Mouse (Mus musculus): ENCODE data around the gene Exoc2. TPM values are rescaled to one million over a fixed set of nuclear protein-coding genes. Genes with fewer than 3 reads are reported as not detected.

Exoc2 gene
- polyA plus RNA-seq, 1 experiment from 2014 or later, result 32.0 TPM

DNA sequence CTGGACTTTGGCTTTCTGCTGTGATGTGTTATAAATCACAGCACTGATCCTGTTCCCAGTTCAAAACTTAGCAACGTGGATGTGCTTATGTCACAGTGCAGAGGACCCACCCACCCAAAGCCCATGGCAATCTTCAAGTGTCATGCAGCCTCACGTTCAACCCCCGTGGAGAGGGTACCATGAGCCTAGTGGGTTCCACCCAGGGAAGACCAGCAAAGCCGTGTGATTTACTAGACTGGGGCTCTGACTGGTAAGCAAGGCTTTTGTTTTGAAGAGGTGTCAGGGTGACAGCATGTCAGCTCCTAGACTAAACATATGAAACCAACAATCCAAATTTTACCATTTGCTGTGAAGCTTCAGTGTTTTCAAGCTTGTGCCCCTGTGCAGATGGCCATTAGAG is 132.6 kb downstream of the Exoc2 start:
- Histone ChIP-seq H3K4me2 (no peak overlapping the region), H3K27ac (no peak overlapping the region), H3K9ac (no peak overlapping the region), H3K27me3 (no peaks in the 10 kb centered on the region), H3K36me3 (peaks cover 17% of the 10 kb centered on the region), H3K4me3 (no peak overlapping the region), H3K9me3 (no peaks in the 10 kb centered on the region), H3K4me1 (no peaks in the 10 kb centered on the region)
- WGBS, result 72% methylated on average over 4 of the region's 4 CpGs
- no peak for ATAC-seq (ENCODE audit: insufficient number of reproducible peaks, insufficient read depth, low FRiP score, low TSS enrichment, low read depth)

DNA sequence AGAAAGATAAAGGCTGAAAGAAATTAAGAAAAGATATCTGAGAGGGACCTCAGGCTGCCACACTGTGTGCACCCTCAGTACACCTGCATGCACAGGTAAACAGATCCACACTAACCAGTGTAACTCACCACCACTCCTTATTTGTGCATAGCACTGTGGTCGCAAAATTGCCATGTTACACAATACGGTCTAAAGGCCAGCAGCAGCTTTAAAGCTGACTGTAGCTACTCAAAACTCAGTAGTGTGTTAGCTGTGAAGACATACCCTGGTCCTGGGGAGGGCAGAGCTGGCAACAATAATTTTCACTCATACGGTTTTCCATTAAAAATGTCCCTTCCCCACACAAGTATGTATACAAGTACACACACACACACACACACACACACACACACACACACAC is 133.2 kb downstream of the Exoc2 start:
- H3K9me3 ChIP-seq, result no peaks in the 10 kb centered on the region
- H3K4me1 ChIP-seq, result no peaks in the 10 kb centered on the region
- H3K27ac ChIP-seq, result no peak overlapping the region
- H3K9ac ChIP-seq, result no peak overlapping the region
- no peak for ATAC-seq (ENCODE audit: insufficient number of reproducible peaks, insufficient read depth, low FRiP score, low TSS enrichment, low read depth)
- H3K36me3 ChIP-seq, result peaks cover 17% of the 10 kb centered on the region
- 85% methylated on average over 3 of the region's 3 CpGs for WGBS
- H3K4me3 ChIP-seq, result no peak overlapping the region
- no peak overlapping the region for H3K4me2 ChIP-seq
- no peaks in the 10 kb centered on the region for H3K27me3 ChIP-seq

DNA sequence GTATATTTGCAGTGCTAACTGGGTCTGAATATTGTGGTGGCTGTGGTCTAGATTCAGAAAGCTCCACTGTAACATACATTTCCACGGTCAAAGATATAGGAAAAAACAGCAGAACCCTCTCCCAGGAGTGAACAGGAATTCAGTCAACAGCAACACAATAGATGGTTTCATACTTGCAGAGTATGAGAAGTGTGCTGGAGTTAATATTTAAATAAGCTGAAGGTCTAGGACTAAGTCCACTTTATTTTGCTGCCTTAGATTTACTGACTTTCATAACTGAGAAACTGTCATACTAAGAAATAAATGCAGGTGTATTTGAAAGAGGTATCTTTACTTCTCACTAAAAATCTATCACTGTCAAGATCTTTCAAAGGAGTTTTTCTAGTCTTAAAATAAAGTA is 137.6 kb downstream of the Exoc2 start:
- Histone ChIP-seq H3K27me3 (no peaks in the 10 kb centered on the region), H3K4me1 (no peaks in the 10 kb centered on the region), H3K36me3 (peaks cover 4% of the 10 kb centered on the region; the same call in 1 of the 2 replicates), H3K9ac (no peak overlapping the region), H3K4me2 (no peak overlapping the region), H3K27ac (no peak overlapping the region), H3K4me3 (no peak overlapping the region), H3K9me3 (no peaks in the 10 kb centered on the region)
- no peak for ATAC-seq (ENCODE audit: insufficient number of reproducible peaks, insufficient read depth, low FRiP score, low TSS enrichment, low read depth)
- WGBS, result 83% methylated on average over 1 of the region's 1 CpGs

DNA sequence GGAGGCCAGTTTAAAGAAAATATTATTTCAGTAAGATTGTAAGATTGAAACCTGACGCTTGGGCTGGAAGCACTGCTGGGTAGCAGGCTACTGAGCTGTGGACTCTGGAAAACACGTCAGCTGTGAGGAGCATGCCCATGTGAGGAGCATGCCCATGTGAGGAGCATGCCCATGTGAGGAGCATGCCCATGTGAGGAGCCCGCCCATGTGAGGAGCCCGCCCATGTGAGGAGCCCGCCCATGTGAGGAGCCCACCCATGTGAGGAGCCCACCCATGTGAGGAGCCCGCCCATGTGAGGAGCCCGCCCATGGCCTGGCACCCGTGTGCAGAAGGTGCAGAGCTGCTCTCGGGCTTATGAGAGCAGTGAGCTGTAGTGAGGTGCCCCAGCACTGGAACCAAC is 139.0 kb downstream of the Exoc2 start:
- Histone ChIP-seq H3K4me1 (no peaks in the 10 kb centered on the region), H3K9me3 (no peaks in the 10 kb centered on the region), H3K9ac (no peak overlapping the region), H3K4me2 (no peak overlapping the region), H3K27me3 (no peaks in the 10 kb centered on the region), H3K36me3 (peaks cover 3% of the 10 kb centered on the region; the same call in 1 of the 2 replicates), H3K27ac (no peak overlapping the region), H3K4me3 (no peak overlapping the region)
- 87% methylated on average over 9 of the region's 9 CpGs for WGBS
- no peak for ATAC-seq (ENCODE audit: insufficient number of reproducible peaks, insufficient read depth, low FRiP score, low TSS enrichment, low read depth)

DNA sequence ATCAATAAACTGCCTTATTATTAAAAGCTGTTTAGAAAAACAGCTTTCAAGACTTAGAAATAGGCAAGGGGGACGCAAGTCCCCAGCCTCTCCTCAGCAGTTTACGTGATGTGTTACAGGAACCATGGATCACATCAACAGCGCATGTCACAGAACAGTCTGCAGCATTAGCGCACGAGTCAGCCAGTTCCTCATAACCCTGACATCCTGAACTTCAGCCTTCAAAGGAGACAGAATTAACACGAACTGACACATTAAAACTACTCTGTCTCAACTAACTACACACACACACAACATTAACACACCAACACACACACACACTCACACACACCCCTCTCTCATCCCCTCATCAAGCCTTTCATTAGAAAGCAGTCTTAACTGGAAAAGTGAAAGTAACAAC is 139.5 kb downstream of the Exoc2 start:
- H3K9ac ChIP-seq, result no peak overlapping the region
- H3K36me3 ChIP-seq, result no peaks in the 10 kb centered on the region
- H3K9me3 ChIP-seq, result no peaks in the 10 kb centered on the region
- H3K4me3 ChIP-seq, result no peak overlapping the region
- no peak for ATAC-seq (ENCODE audit: insufficient number of reproducible peaks, insufficient read depth, low FRiP score, low TSS enrichment, low read depth)
- WGBS, result 81% methylated on average over 6 of the region's 6 CpGs
- H3K4me1 ChIP-seq, result no peaks in the 10 kb centered on the region
- no peak overlapping the region for H3K4me2 ChIP-seq
- no peaks in the 10 kb centered on the region for H3K27me3 ChIP-seq
- no peak overlapping the region for H3K27ac ChIP-seq

DNA sequence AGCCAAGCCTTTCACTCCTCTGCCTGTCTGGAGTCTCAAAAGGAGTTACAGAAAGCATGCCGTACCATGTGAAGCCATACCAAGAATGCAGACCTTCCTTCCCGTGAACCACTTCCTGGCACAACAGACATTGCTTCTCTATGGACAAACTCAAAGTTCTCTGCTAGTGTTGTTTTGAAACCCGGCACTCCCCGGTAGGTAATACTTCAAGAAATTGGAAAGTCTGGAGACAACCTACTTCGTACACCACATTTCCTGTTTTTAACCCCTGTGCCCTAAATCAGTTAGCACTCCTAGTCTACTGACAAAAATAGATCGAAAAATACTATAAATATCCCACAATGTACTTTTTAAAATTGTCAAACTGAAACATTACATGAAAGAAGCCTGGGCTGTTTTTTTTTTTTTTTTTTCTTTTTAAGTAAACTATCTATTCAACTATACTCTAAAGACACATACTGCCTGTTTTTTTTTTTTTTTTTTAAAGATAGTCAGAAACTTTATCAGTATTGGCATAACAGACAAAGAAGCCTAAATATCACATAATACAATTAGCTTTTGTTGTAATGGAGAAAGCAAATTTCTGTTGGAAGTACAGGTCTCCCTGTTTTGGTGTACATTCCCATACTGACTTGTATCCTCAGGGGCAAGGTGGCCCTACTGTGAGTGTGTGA is 140.3 kb downstream of the Exoc2 start:
- Histone ChIP-seq H3K27me3 (no peaks in the 10 kb centered on the region), H3K4me3 (no peak overlapping the region), H3K36me3 (no peaks in the 10 kb centered on the region), H3K27ac (no peak overlapping the region), H3K9me3 (no peaks in the 10 kb centered on the region), H3K4me1 (no peaks in the 10 kb centered on the region), H3K4me2 (no peak overlapping the region), H3K9ac (no peak overlapping the region)
- no peak for ATAC-seq (ENCODE audit: insufficient number of reproducible peaks, insufficient read depth, low FRiP score, low TSS enrichment, low read depth)
- WGBS, result 78% methylated on average over 6 of the region's 6 CpGs

DNA sequence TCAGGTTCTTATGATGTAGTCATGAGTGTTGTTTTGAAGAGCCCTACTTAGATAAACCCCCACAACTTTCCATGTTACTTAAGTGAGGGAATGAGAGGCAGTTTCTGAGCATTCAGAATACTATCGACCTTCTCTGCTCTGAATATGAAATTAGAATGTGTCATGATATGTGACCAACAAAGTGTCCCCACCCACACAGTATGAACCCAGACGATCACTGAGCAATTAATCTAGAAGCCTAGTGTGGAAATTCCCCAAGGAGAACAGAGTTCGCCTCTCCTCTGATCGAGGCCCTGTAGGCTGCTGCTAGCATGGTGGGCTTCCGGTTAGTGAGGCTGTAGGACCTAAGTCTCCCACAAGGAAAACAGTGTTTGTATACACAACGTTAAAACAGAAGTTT is 142.5 kb downstream of the Exoc2 start:
- Histone ChIP-seq H3K4me2 (no peak overlapping the region), H3K9me3 (no peaks in the 10 kb centered on the region), H3K27me3 (no peaks in the 10 kb centered on the region), H3K4me1 (no peaks in the 10 kb centered on the region), H3K9ac (no peak overlapping the region), H3K4me3 (no peak overlapping the region), H3K36me3 (peaks cover 4% of the 10 kb centered on the region; the same call in 1 of the 2 replicates), H3K27ac (no peak overlapping the region)
- 80% methylated on average over 6 of the region's 6 CpGs for WGBS
- ATAC-seq (ENCODE audit: insufficient number of reproducible peaks, insufficient read depth, low FRiP score, low TSS enrichment, low read depth), result no peak

DNA sequence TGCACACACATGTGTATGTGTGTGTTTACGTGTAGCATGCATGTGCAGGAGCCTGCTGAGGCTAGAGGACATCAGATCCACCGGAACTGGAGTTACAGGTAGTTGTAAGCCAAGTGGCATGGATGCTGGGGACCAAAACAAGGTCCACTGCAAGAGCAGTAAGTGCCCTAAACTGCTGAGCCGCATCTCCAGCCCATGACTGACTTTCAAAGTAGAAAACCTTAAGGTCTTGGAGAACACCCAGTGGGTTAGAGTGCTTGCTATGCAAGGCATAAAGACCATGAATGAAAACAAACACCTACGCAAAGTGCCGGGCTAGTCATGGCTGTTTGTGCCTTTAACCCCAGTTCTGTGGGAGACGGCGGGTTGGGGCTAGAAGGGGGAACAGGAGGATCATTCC is 147.4 kb downstream of the Exoc2 start:
- ATAC-seq (ENCODE audit: insufficient number of reproducible peaks, insufficient read depth, low FRiP score, low TSS enrichment, low read depth), result no peak
- H3K36me3 ChIP-seq, result peaks cover 14% of the 10 kb centered on the region
- H3K4me2 ChIP-seq, result no peak overlapping the region
- H3K27me3 ChIP-seq, result no peaks in the 10 kb centered on the region
- no peak overlapping the region for H3K4me3 ChIP-seq
- no peaks in the 10 kb centered on the region for H3K4me1 ChIP-seq
- no peak overlapping the region for H3K27ac ChIP-seq
- no peak overlapping the region for H3K9ac ChIP-seq
- WGBS, result 82% methylated on average over 7 of the region's 7 CpGs
- H3K9me3 ChIP-seq, result no peaks in the 10 kb centered on the region

DNA sequence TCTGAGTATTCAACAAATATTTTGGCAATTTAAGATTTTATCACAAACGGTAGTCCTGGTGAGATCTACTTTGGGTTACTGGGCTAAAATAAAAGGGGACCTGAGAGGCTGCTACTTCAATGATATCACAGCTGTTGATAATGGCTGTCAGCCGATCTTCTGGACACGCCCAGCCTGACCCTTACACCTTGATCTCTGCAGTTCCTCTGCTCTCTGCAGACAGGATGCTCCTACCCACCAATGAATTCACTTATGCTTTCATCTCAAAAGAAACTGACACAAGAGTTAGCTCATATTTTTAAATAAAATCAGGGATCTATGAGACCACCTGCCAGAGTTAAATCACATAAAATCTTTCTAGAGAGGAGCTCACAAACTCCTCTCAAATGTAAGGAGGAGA is 149.0 kb downstream of the Exoc2 start:
- Histone ChIP-seq H3K27me3 (no peaks in the 10 kb centered on the region), H3K4me3 (no peak overlapping the region), H3K4me2 (no peak overlapping the region), H3K9me3 (no peaks in the 10 kb centered on the region), H3K27ac (no peak overlapping the region), H3K4me1 (no peaks in the 10 kb centered on the region), H3K9ac (no peak overlapping the region), H3K36me3 (peaks cover 24% of the 10 kb centered on the region)
- no peak for ATAC-seq (ENCODE audit: insufficient number of reproducible peaks, insufficient read depth, low FRiP score, low TSS enrichment, low read depth)
- 79% methylated on average over 3 of the region's 3 CpGs for WGBS

DNA sequence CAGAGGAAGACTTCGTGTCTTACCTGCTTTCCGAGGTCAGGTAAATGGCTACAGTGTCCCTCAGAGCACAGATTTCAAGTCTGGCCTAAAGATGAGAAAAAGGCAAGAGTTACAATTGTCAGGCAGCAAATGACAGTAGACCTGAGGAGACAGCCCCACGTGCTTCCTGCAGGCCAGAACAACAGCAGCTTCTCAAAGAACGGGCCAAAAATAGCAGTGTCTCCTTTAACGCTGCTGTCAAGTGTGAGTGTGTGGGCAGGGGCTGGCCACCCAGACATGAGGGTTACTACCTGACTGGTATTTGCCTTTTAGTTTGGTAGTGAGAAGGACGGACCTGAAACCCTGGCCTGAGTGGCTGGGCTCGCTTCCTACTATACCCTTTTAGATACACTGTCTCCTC is 153.3 kb downstream of the Exoc2 start:
- Histone ChIP-seq H3K4me1 (no peaks in the 10 kb centered on the region), H3K36me3 (peaks cover 40% of the 10 kb centered on the region), H3K9ac (no peak overlapping the region), H3K27me3 (no peaks in the 10 kb centered on the region), H3K9me3 (no peaks in the 10 kb centered on the region), H3K4me3 (no peak overlapping the region), H3K27ac (no peak overlapping the region), H3K4me2 (no peak overlapping the region)
- no peak for ATAC-seq (ENCODE audit: insufficient number of reproducible peaks, insufficient read depth, low FRiP score, low TSS enrichment, low read depth)
- 88% methylated on average over 7 of the region's 7 CpGs for WGBS

DNA sequence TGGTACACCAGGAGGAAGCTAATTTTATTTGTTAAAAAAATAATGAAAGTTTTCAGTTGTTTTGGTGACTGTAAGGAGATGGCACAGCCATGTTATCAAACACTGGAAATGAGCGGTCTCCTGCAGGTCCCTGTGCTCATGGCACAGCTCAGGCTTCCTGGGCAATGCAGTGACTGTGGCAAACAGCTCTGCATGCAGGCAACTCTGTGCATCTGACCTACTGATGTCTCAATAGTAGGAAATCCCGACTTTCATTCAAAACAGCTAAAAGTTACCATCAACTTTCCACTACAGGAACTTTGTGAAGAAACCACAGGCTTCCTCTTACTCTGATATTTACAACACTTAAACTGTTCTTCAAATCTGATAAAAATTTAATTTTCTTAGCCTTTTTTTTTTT is 154.0 kb downstream of the Exoc2 start:
- WGBS, result 91% methylated on average over 2 of the region's 2 CpGs
- Histone ChIP-seq H3K36me3 (peaks cover 47% of the 10 kb centered on the region), H3K27me3 (no peaks in the 10 kb centered on the region)

DNA sequence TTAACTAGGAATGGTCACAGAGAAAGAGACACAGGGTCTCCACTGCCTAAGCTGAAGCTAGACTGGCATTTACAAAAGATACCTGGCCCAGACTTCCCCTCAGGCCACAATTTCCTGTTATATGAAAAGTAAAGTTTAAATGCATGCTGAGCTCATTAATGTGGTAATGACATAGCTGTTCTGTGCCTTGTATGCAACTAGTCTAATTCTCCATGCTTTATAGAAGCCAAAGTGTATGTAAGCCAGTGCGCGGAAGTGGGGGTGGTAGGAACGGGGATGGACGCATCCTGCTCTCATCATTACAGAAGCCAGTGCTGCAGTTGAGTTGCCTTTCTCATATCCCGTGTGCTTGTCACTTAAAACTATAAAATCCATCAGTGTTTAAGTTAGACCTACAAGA is 156.5 kb downstream of the Exoc2 start:
- ATAC-seq (ENCODE audit: insufficient number of reproducible peaks, insufficient read depth, low FRiP score, low TSS enrichment, low read depth), result no peak
- Histone ChIP-seq H3K36me3 (peaks cover 57% of the 10 kb centered on the region), H3K9me3 (no peaks in the 10 kb centered on the region), H3K9ac (no peak overlapping the region), H3K4me3 (no peak overlapping the region), H3K27ac (no peak overlapping the region), H3K4me1 (no peaks in the 10 kb centered on the region), H3K4me2 (no peak overlapping the region), H3K27me3 (no peaks in the 10 kb centered on the region)
- 87% methylated on average over 5 of the region's 5 CpGs for WGBS

More for the DNA sequence above, 154.0 kb downstream of the Exoc2 start:
- H3K4me3 ChIP-seq, result no peak overlapping the region
- H3K4me1 ChIP-seq, result no peaks in the 10 kb centered on the region
- no peak overlapping the region for H3K27ac ChIP-seq
- no peaks in the 10 kb centered on the region for H3K9me3 ChIP-seq
- no peak for ATAC-seq (ENCODE audit: insufficient number of reproducible peaks, insufficient read depth, low FRiP score, low TSS enrichment, low read depth)
- H3K4me2 ChIP-seq, result no peak overlapping the region
- H3K9ac ChIP-seq, result no peak overlapping the region

Measured in embryonic facial prominence, embryonic 13.5 days (tissue).